Mouse (Mus musculus): Measurements from ENCODE around the gene Trappc4. TPM values are rescaled to one million over a fixed set of nuclear protein-coding genes. Genes with fewer than 3 reads are reported as not detected.
"Not testable (repeated sequence)": the region's sequence is repeated elsewhere in the genome, so short reads cannot be mapped to it uniquely, and the experiment has no call there.

Trappc4 gene
- total RNA-seq, 1 experiment from 2014 or later: 32.3 TPM

DNA sequence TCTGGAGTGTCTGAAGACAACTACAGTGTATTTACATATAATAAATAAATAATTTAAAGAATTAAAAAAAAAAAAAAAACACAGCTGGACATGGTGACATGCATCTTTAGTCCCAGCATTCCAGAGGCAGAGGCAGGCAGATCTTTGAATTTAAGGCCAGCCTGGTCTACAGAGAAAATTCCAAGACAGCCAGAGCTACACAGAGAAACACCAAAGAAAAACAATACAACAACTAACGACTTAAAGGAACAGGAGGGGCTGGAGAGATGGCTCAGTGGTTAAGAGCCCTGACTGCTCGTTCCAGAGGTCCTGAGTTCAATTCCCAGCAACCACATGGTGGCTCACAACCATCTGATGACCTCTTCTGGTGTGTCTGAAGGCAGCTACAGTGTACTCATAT lies 30.1 kb downstream of the Trappc4 start:
- not testable (repeated sequence) for ATAC-seq (replicated peaks; ENCODE audit: insufficient number of reproducible peaks, low FRiP score, low TSS enrichment, poor library complexity, severe bottlenecking)

DNA sequence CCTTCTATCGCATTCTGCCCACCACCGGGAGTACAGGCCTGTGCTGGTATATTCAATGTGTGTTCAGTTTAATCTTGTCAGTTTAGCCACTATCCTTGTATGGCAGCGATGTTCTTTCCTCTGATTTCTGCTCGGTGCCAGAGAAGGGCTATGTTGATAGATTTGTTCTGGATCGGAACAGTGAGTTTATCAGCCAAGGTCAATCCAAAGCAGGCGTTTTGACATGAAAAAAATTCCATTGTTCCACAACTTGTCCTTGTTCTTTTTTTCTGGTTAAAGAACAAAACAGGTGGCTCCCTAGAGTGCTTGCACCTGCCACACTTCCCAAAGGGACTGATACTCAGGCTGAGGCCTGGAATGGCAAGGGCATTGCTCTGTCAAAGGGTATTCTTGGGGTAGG lies 31.3 kb downstream of the Trappc4 start:
- ATAC-seq (replicated peaks; ENCODE audit: insufficient number of reproducible peaks, low FRiP score, low TSS enrichment, poor library complexity, severe bottlenecking): no peak

DNA sequence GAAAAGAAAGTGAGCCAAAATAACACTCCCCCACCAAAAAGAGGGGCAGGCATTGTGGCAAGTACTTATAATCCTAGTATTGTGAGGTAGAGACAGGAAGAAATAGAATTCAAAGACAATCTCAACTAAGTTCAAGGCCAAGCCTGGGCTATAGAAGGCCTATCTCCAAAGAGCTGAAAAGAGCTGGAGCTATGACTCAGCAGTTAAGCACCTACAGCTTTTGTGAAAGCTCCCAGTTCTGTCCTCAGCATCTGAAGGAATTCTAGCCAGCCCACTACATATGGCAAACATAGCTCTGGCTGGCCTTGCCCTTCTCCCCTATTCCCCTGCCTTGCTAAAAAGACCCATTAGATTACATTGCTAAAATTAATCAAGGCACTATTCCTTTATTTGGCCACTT lies 34.0 kb downstream of the Trappc4 start:
- ATAC-seq (replicated peaks; ENCODE audit: insufficient number of reproducible peaks, low FRiP score, low TSS enrichment, poor library complexity, severe bottlenecking): no peak

DNA sequence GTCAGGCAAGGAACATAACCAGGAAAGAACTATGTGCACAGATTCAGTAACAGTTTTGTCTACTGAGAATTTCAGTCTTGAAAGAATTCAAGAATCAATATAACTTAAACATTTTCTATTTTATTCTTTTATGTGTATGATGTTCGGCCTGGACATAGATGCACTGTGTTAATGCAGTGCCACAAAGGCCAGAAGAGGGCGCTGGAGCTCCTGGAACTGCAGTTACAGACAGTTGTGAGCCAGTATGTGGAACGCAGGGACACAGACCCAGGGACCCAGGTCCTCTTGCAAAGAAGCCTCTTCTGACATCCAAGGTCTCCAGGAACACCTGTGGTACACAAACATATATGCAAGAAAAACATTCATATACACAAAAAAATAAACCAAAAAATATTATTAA lies 42.9 kb downstream of the Trappc4 start:
- no peak for ATAC-seq (replicated peaks; ENCODE audit: insufficient number of reproducible peaks, low FRiP score, low TSS enrichment, poor library complexity, severe bottlenecking)

DNA sequence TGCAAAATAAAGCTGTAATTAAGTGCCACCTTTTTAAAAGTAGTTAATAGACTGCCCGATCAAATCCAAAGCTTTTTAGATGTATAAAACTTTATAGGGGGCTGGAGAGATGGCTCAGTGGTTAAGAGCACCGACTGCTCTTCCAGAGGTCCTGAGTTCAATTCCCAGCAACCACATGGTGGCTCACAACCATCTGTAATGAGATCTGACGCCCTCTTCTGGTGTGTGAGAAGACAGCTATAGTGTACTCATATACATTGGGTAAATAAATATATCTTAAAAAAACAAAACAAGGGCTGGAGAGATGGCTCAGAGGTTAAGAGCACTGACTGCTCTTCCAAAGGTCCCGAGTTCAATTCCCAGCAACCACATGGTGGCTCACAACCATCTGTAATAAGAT lies 45.5 kb downstream of the Trappc4 start:
- not testable (repeated sequence) for ATAC-seq (replicated peaks; ENCODE audit: insufficient number of reproducible peaks, low FRiP score, low TSS enrichment, poor library complexity, severe bottlenecking)

DNA sequence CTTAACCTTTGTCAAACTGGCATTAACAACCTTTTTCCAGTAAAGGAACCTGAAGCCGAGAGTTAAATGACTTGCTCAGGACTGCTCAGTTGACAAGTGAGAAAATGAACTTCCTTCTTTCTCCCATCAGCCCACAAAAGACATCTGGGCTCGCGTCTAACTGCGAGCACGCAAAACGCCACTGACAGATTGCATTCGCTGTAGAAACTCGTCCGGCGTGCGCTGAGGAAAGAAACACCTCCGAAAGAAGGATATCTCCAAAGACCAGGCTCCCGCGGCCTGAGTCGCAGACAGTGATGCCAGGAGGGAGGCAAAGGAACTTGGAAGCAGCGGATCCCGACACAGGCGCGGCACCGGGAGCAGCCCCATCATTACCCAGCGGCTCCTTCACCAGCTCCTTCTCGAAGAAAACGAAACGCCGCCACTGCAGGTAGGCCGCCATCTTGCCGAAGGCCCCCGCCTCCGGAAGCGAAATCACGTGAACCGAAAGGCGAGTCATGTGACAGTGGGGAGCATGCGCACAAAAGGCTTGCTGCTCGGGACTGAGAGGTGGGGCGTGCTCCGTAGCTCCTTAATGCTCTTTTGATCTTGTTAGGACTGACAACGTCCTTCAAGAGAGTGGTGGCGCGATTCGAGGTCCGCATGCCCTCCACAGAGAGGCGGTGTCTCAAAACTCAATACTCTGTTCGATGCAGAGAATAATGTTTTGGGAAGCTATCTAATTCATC lies 46.0 kb downstream of the Trappc4 start, which contains the start of gene Vps11:
Gene Vps11 (minus strand): TSS at position 481 of the 728 bp plus-strand sequence.
- ATAC-seq (replicated peaks; ENCODE audit: insufficient number of reproducible peaks, low FRiP score, low TSS enrichment, poor library complexity, severe bottlenecking): peak; percentile 97

DNA sequence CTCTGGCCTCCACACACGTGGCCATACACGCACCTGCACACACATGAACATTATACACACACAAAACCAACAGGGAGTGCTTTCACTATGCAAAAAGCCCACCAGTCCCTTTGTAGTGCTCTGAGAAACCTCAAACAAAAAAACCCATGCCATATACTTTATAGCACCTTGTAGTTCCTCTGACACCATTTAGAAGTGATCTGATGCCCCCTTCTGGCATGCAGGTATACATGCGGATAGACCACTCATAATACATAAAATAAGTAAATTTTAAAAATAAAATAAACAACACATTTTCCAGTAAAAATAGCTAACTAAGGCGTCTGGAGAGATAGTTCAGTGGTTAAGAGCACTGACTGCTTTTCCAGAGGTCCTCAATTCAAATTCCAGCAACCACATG lies 50.2 kb downstream of the Trappc4 start:
- ATAC-seq (replicated peaks; ENCODE audit: insufficient number of reproducible peaks, low FRiP score, low TSS enrichment, poor library complexity, severe bottlenecking): no peak

Other genes starting within 250 kb of the Trappc4 start
- 47.1 to 115 TPM (median 63.1 TPM) in 3 replicates for gene Cbl, start 173.6 kb downstream of the Trappc4 start, total RNA-seq (2017)
- gene Ccdc153, start 166.9 kb downstream of the Trappc4 start, total RNA-seq (2017): not detected in 3 replicates
- gene Pdzd3, start 156.1 kb downstream of the Trappc4 start, total RNA-seq (2017): 1.7 TPM in 1 of 3 replicates, not detected in the others
- gene Nlrx1, start 139.0 kb downstream of the Trappc4 start, total RNA-seq (2017): 14.8 to 15.8 TPM (median 15.3 TPM) in 3 replicates
- gene Abcg4, start 119.0 kb downstream of the Trappc4 start, total RNA-seq (2017): not detected in 3 replicates
- 22.9 to 34.0 TPM (median 23.0 TPM) in 3 replicates for gene Hinfp, start 101.9 kb downstream of the Trappc4 start, total RNA-seq (2017)
- 6.0 to 18.9 TPM (median 12.2 TPM) in 3 replicates for gene C2cd2l, start 87.3 kb downstream of the Trappc4 start, total RNA-seq (2017)
- 1.8 to 5.6 TPM (median 2.3 TPM) in 3 replicates for gene Dpagt1, start 81.6 kb downstream of the Trappc4 start, total RNA-seq (2017)
- 8.1 to 12.3 TPM (median 8.6 TPM) in 3 replicates for gene H2afx, start 72.9 kb downstream of the Trappc4 start, total RNA-seq (2017)
- gene Hmbs, start 63.4 kb downstream of the Trappc4 start, total RNA-seq (2017): 8.2 to 19.1 TPM (median 15.1 TPM) in 3 replicates
- gene Vps11, start 45.9 kb downstream of the Trappc4 start, total RNA-seq (2017): 27.4 to 38.1 TPM (median 32.2 TPM) in 3 replicates
- 47.1 to 80.0 TPM (median 54.2 TPM) in 3 replicates for gene Hyou1, start 28.1 kb downstream of the Trappc4 start, total RNA-seq (2017)
- gene Slc37a4, start 10.7 kb downstream of the Trappc4 start, total RNA-seq (2017): 15.9 to 33.9 TPM (median 22.1 TPM) in 3 replicates
- 995 to 1,562 TPM (median 1,501 TPM) in 3 replicates for gene Rps25, start 461 bp downstream of the Trappc4 start, total RNA-seq (2017)
- 25.5 to 38.4 TPM (median 28.7 TPM) in 3 replicates for gene Ccdc84, start 11.0 kb upstream of the Trappc4 start, total RNA-seq (2017)
- not detected in 3 replicates for gene Foxr1, start 33.5 kb upstream of the Trappc4 start, total RNA-seq (2017)
- gene Upk2, start 47.4 kb upstream of the Trappc4 start, total RNA-seq (2017): not detected in 3 replicates
- 2.8 to 14.1 TPM (median 2.8 TPM) in 3 replicates for gene Bcl9l, start 75.2 kb upstream of the Trappc4 start, total RNA-seq (2017)
- 13.4 to 23.0 TPM (median 17.5 TPM) in 3 replicates for gene Cxcr5, start 154.3 kb upstream of the Trappc4 start, total RNA-seq (2017)
- 131 to 157 TPM (median 139 TPM) in 3 replicates for gene Ddx6, start 197.3 kb upstream of the Trappc4 start, total RNA-seq (2017)